Mouse (Mus musculus): ENCODE results near the gene Gm10139.
"Not testable (repeated sequence)": the region's sequence is repeated elsewhere in the genome, so short reads cannot be mapped to it uniquely, and the experiment has no call there.

Gm10139 gene

DNA sequence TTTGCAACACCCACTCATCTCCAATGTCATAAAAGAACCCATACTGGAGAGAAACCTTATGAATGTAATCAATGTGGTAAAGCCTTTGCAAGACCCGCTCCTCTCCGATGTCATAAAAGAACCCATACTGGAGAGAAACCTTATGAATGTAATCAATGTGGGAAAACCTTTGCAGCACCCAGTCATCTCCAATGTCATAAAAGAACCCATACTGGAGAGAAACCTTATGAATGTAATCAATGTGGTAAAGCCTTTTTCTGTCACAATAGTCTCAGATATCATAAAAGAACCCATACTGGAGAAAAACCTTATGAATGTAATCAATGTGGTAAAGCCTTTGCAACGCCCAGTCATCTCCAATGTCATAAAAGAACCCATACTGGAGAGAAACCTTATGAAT lies at the start of gene Gm10139:
Gene Gm10139, plus strand, starts transcription at position 301 of the 400 bp plus-strand sequence.
- CTCF ChIA-PET = not testable (repeated sequence)

DNA sequence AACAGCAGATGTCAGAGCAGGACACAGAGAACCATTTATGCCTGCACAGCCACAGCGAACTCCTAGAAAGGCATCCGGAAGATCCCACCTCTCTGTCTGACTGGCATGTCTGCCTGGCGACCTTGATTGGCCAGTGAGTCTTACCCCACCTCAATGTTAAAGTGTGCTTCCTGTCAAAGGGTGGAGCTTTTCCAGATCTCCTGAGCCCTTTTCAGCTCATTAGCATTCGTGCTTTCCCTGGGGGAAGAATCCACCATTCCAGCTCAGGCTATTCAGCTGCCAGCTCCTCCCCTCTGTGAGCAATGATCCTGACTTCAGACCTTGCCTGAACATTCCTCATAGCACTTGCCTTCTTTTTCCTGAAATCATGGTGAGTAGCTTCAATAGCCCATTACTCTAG lies 45.2 kb downstream of the Gm10139 start:
- CTCF ChIA-PET = not testable (repeated sequence)

All from spleen, embryonic (tissue).